Mouse (Mus musculus) ovary, postnatal 14 days (tissue): ENCODE measurements around the gene Usp18.

Experiments
- DNase-seq: peaks from one replicate; pipeline ENCODE4 v3.0.0; 2022; ENCODE audit warnings: low spot score

The Usp18 gene

GRCm38 (mm10) chr6:121224993-121225392, 20.7 kb upstream of the Usp18 start:
- DNase-seq, result no peak

GRCm38 (mm10) chr6:121226043-121226442, 19.7 kb upstream of the Usp18 start:
- no peak for DNase-seq

GRCm38 (mm10) chr6:121226744-121227143, 19.0 kb upstream of the Usp18 start:
- DNase-seq, result no peak

GRCm38 (mm10) chr6:121228421-121228820, 17.3 kb upstream of the Usp18 start:
- no peak for DNase-seq

- DNase-seq, result no peak
Measured at GRCm38 (mm10) chr6:121232652-121233051, 13.1 kb upstream of the Usp18 start.

- no peak for DNase-seq
Measured at GRCm38 (mm10) chr6:121236386-121236785, 9.3 kb upstream of the Usp18 start.

GRCm38 (mm10) chr6:121238209-121238608, 7.5 kb upstream of the Usp18 start:
- no peak for DNase-seq

- DNase-seq, result no peak
Measured at GRCm38 (mm10) chr6:121241780-121242179, 3.9 kb upstream of the Usp18 start.

- DNase-seq, result no peak
Measured at GRCm38 (mm10) chr6:121243161-121243560, 2.5 kb upstream of the Usp18 start.

GRCm38 (mm10) chr6:121246037-121246361, 293 bp downstream of the Usp18 start:
- DNase-seq, result no peak

GRCm38 (mm10) chr6:121250406-121250805, 4.7 kb downstream of the Usp18 start:
- no peak for DNase-seq

GRCm38 (mm10) chr6:121251256-121251655, 5.5 kb downstream of the Usp18 start:
- no peak for DNase-seq

- DNase-seq, result peak; percentile 69
Measured at GRCm38 (mm10) chr6:121260548-121260947, 14.8 kb downstream of the Usp18 start.

- no peak for DNase-seq
Measured at GRCm38 (mm10) chr6:121261233-121261632, 15.5 kb downstream of the Usp18 start.

- DNase-seq, result no peak
Measured at GRCm38 (mm10) chr6:121262004-121262403, 16.3 kb downstream of the Usp18 start.

GRCm38 (mm10) chr6:121262496-121262895, 16.8 kb downstream of the Usp18 start:
- no peak for DNase-seq

- no peak for DNase-seq
Measured at GRCm38 (mm10) chr6:121270156-121270555, 24.4 kb downstream of the Usp18 start.

- DNase-seq, result no peak
Measured at GRCm38 (mm10) chr6:121271707-121272074, 26.0 kb downstream of the Usp18 start.

- DNase-seq, result peak; percentile 76
Measured at GRCm38 (mm10) chr6:121272075-121272800, 26.5 kb downstream of the Usp18 start.

GRCm38 (mm10) chr6:121274356-121274755, 28.6 kb downstream of the Usp18 start:
- DNase-seq, result no peak

GRCm38 (mm10) chr6:121284132-121284531, 38.4 kb downstream of the Usp18 start:
- no peak for DNase-seq

GRCm38 (mm10) chr6:121299317-121299716, 53.6 kb downstream of the Usp18 start:
- no peak for DNase-seq

GRCm38 (mm10) chr6:121299954-121300353, 54.2 kb downstream of the Usp18 start, which contains the start of gene Slc6a13:
Slc6a13 (plus strand) TSS chr6:121300227.
- peak; percentile 3 for DNase-seq

GRCm38 (mm10) chr6:121300504-121300903, 54.8 kb downstream of the Usp18 start:
- no peak for DNase-seq
